Mouse (Mus musculus): Measurements from ENCODE around the gene Naa40. TPM values are rescaled to one million over a fixed set of nuclear protein-coding genes. Genes with fewer than 3 reads are reported as not detected.
A peak's percentile ranks its signal among the peaks of the same experiment; 100 is the strongest.

Naa40 gene
- polyA plus RNA-seq, 1 experiment, result 1.7 TPM

DNA sequence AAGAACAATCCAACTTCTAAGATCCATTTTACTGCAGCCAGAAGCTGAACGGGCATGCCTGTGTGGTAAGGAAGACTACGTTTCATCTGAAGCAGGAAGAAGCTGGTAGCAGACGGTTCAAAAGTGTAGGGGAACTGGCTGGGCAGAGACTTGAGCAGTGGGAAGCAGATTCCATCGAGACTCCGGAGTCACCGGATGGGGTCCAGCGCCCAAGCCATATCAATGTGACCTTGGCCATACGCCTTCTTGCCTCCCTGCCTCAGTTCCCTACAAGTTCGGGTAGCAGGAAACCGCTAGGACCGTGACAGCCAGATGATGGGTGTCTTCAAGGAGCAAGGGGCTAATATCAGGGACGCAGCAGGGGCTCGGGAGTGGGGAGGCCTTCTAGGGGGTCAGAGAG lies 692 bp downstream of the Naa40 start:
- Histone ChIP-seq H3K9me3 (ENCODE audit: control insufficient read depth, low read length) (no peaks in the 10 kb centered on the region), H3K27me3 (ENCODE audit: control insufficient read depth) (peaks cover 5% of the 10 kb centered on the region; the same call in 1 of the 2 replicates), H3K4me3 (replicated peaks) (peak overlapping the region; percentile 83), H3K36me3 (ENCODE audit: control insufficient read depth) (peaks cover 40% of the 10 kb centered on the region), H3K4me1 (ENCODE audit: control insufficient read depth) (peaks cover 48% of the 10 kb centered on the region)
- TF ChIP-seq GATA1 (IDR thresholded peaks at IDR 0.05; ENCODE audit: low read length) (no peak), TAL1 (IDR thresholded peaks at IDR 0.05; ENCODE audit: low read length) (no peak)

DNA sequence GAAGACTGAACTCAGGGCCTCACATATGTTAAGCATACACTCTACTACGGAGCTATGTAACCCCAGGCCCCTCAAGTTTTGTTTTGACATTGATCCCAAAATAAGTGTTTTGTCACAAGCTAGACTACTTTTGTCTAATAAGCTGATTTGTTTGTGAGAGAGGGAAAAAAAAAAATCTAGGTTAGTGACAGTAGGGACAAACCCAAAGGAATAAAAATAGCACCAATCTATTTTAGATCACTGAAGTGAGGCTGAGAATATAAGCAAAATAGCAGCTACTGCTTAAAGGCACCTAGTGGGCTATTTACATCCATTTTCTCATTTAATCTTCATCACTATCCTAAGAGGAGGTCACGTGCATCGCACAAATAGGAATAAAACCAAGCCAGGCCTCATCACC lies 1.4 kb downstream of the Naa40 start:
- Histone ChIP-seq H3K4me1 (ENCODE audit: control insufficient read depth) (peaks cover 48% of the 10 kb centered on the region), H3K36me3 (ENCODE audit: control insufficient read depth) (peaks cover 46% of the 10 kb centered on the region), H3K27me3 (ENCODE audit: control insufficient read depth) (peaks cover 5% of the 10 kb centered on the region; the same call in 1 of the 2 replicates), H3K9me3 (ENCODE audit: control insufficient read depth, low read length) (no peaks in the 10 kb centered on the region), H3K4me3 (replicated peaks) (peak overlapping the region; percentile 83)
- TF ChIP-seq GATA1 (IDR thresholded peaks at IDR 0.05; ENCODE audit: low read length), result no peak
- no peak for TF ChIP-seq TAL1 (IDR thresholded peaks at IDR 0.05; ENCODE audit: low read length)

GRCm38 (mm10) chr19:7236742-7237141 lies 4.2 kb downstream of the Naa40 start:
- Histone ChIP-seq H3K27me3 (ENCODE audit: control insufficient read depth) (no peaks in the 10 kb centered on the region), H3K36me3 (ENCODE audit: control insufficient read depth) (peaks cover 74% of the 10 kb centered on the region), H3K4me1 (ENCODE audit: control insufficient read depth) (peaks cover 48% of the 10 kb centered on the region), H3K4me3 (replicated peaks) (no peak overlapping the region), H3K9me3 (ENCODE audit: control insufficient read depth, low read length) (no peaks in the 10 kb centered on the region)
- TF ChIP-seq TAL1 (IDR thresholded peaks at IDR 0.05; ENCODE audit: low read length), result no peak

DNA sequence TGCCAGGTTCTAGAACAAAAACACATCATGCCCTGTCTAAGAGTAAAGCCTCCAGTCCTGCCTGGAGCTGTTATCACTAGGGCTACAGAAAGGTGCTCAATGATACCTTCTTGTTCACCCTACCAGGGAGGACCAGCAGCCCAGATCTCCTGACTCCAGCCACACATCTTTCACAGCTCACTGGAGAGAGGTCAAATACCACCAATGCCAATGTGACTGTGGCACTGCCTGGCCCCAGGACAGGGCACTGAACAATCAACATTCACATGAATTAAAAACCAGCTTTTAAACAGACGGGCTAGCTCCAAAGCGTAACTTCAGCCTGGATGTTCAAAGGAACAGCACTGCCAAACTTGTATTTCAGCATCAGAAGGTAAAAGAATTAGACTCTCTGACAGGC lies 5.0 kb downstream of the Naa40 start:
- Histone ChIP-seq H3K36me3 (ENCODE audit: control insufficient read depth) (peaks cover 81% of the 10 kb centered on the region), H3K9me3 (ENCODE audit: control insufficient read depth, low read length) (no peaks in the 10 kb centered on the region), H3K27me3 (ENCODE audit: control insufficient read depth) (no peaks in the 10 kb centered on the region), H3K4me1 (ENCODE audit: control insufficient read depth) (peaks cover 43% of the 10 kb centered on the region), H3K4me3 (replicated peaks) (no peak overlapping the region)
- TF ChIP-seq GATA1 (IDR thresholded peaks at IDR 0.05; ENCODE audit: low read length) (no peak), TAL1 (IDR thresholded peaks at IDR 0.05; ENCODE audit: low read length) (no peak)

DNA sequence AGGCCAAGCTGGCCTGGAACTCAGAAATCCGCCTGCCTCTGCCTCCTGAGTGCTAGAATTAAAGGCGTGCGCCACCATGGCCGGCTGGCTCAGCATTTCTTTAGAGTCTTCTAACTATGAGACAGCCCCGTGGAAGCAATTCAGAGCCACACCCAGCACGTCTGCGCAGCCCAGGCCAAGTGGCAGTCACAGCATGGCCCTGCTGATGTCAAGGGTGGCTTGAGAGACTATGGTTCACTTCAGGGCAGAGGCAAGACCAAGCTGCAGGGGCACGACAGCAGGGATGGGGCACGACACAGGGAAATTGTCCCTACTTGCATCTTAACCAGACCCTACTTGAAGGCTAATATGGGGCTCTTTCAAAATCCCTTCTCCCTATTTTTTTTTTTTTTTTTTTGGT lies 5.5 kb downstream of the Naa40 start:
- Histone ChIP-seq H3K27me3 (ENCODE audit: control insufficient read depth) (no peaks in the 10 kb centered on the region), H3K9me3 (ENCODE audit: control insufficient read depth, low read length) (no peaks in the 10 kb centered on the region), H3K4me3 (replicated peaks) (no peak overlapping the region), H3K4me1 (ENCODE audit: control insufficient read depth) (peaks cover 41% of the 10 kb centered on the region), H3K36me3 (ENCODE audit: control insufficient read depth) (peaks cover 87% of the 10 kb centered on the region)
- TF ChIP-seq TAL1 (IDR thresholded peaks at IDR 0.05; ENCODE audit: low read length) (no peak), GATA1 (IDR thresholded peaks at IDR 0.05; ENCODE audit: low read length) (no peak)

- no peak for TF ChIP-seq GATA1 (IDR thresholded peaks at IDR 0.05; ENCODE audit: low read length)
- Histone ChIP-seq H3K4me1 (ENCODE audit: control insufficient read depth) (peaks cover 33% of the 10 kb centered on the region), H3K4me3 (replicated peaks) (no peak overlapping the region), H3K36me3 (ENCODE audit: control insufficient read depth) (peaks cover 92% of the 10 kb centered on the region), H3K9me3 (ENCODE audit: control insufficient read depth, low read length) (no peaks in the 10 kb centered on the region), H3K27me3 (ENCODE audit: control insufficient read depth) (no peaks in the 10 kb centered on the region)
These were observed 6.3 kb downstream of the Naa40 start for GRCm38 (mm10) chr19:7234537-7235221.

GRCm38 (mm10) chr19:7226511-7226914 lies 14.5 kb downstream of the Naa40 start:
- Histone ChIP-seq H3K4me1 (ENCODE audit: control insufficient read depth) (0 out of 2 replicates have a peak, but pooled peaks cover 2% of the 10 kb centered on the region), H3K4me3 (replicated peaks) (no peak overlapping the region), H3K36me3 (ENCODE audit: control insufficient read depth) (peaks cover 66% of the 10 kb centered on the region)

DNA sequence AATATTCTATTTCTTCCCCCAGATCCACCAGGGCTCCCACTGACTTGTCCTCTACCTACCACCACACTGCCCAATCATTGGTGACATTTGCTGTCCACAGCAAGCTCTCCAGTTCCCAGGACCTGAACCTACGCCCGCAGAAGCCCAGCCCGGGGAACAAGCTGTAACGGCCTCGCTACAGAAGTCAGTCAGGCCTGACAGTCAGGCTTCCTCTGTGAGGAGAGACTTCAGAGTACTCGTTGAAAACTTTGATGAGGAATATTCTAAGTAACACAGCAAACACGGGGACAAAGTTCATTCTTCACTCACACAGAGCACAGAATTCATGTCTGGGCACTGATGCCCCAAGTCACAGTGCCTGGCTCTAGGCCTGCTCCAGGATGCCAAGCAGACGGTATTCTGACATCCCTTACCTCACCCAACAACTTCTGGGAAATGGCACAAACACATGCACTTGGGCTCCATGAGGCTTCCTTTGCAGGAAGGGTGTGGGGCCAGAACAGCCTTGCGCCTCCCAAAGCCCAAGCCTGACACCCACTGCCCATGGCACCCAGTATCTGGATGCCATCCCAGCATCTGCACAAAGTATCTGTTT lies 15.8 kb downstream of the Naa40 start:
- Histone ChIP-seq H3K4me1 (ENCODE audit: control insufficient read depth) (0 out of 2 replicates have a peak, but pooled peaks cover 2% of the 10 kb centered on the region), H3K36me3 (ENCODE audit: control insufficient read depth) (peaks cover 52% of the 10 kb centered on the region), H3K4me3 (replicated peaks) (no peak overlapping the region), H3K27me3 (ENCODE audit: control insufficient read depth) (no peaks in the 10 kb centered on the region), H3K9me3 (ENCODE audit: control insufficient read depth, low read length) (no peaks in the 10 kb centered on the region)
- no peak for TF ChIP-seq GATA1 (IDR thresholded peaks at IDR 0.05; ENCODE audit: low read length)
- TF ChIP-seq TAL1 (IDR thresholded peaks at IDR 0.05; ENCODE audit: low read length), result no peak

More at GRCm38 (mm10) chr19:7226511-7226914, 14.5 kb downstream of the Naa40 start:
- H3K9me3 ChIP-seq (ENCODE audit: control insufficient read depth, low read length), result no peaks in the 10 kb centered on the region
- TF ChIP-seq TAL1 (IDR thresholded peaks at IDR 0.05; ENCODE audit: low read length) (no peak), GATA1 (IDR thresholded peaks at IDR 0.05; ENCODE audit: low read length) (no peak)
- no peaks in the 10 kb centered on the region for H3K27me3 ChIP-seq (ENCODE audit: control insufficient read depth)

DNA sequence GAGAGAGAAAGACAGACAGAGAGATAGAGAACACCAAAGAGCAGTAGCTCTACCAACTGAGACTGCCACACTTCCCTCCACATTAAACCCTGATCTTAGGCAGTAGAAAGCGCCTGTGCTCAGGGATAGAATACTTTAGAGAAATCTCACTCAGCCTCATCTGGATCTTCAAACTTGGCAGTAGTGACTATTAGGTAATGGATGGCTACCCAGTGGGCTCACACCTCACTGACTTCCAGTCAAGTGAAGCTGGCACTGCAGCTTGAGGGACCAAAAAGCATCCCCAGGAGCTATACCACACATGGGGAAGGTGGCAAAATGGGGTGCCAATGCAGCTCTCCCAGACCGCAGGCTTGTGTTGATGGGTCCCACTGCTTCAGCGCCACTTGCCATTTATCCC lies 16.7 kb downstream of the Naa40 start:
- Histone ChIP-seq H3K4me3 (replicated peaks) (no peak overlapping the region), H3K36me3 (ENCODE audit: control insufficient read depth) (peaks cover 43% of the 10 kb centered on the region), H3K4me1 (ENCODE audit: control insufficient read depth) (0 out of 2 replicates have a peak, but pooled peaks cover 2% of the 10 kb centered on the region), H3K27me3 (ENCODE audit: control insufficient read depth) (no peaks in the 10 kb centered on the region), H3K9me3 (ENCODE audit: control insufficient read depth, low read length) (no peaks in the 10 kb centered on the region)
- TF ChIP-seq GATA1 (IDR thresholded peaks at IDR 0.05; ENCODE audit: low read length) (no peak), TAL1 (IDR thresholded peaks at IDR 0.05; ENCODE audit: low read length) (no peak)

Data from erythroblast, embryonic 14.5 days (primary cell).